Mouse (Mus musculus) heart, adult 9 months (tissue): Measurements from ENCODE around the gene Bckdha.

ENCODE experiments used
- DNase-seq, 2 experiments: peaks; one replicate each; pipeline ENCODE4 v3.0.0; 2022; ENCODE audit warnings: low spot score in 2 of 2

Gene Bckdha

DNA sequence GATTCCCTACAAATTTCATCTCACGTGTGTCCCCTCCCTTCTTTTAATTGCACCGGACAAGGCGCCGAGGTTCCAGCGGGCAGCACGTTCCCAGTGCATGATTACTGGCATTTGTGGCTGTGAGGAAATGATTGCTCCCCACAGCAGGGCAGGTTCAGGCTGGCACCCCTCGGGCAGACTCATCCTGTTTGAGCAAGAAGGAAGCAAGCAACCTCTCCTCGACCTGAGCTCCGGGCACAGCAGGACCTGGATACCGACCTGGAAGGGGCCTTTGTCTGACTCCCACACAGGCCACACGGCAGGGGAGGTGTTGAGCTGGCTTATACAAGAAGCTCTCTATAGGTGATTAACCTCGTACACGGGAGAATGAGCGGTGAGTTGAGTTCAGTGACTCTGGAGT, 13.7 kb downstream of the Bckdha start:
- DNase-seq = no peak

DNA sequence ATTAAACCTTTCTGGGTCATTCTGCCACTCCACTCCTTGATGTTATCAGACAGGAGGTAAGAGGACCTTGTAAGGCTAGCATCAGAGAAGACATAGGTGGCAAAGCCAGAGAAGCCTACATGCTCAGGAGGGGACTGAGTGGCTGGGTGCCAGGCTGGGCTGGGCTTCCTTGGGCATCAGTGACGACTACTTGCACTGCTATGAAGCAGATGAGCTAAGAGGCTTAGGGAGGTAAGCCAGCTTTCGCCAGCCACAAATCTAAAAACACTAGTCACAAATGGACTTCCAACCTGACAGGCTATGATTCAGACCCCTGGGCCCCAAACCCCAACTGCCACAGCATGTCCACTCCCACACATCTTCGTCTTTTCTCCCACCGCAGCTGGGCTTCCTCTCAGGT, 14.2 kb downstream of the Bckdha start:
- no peak for DNase-seq

- no peak for DNase-seq
Measured at GRCm38 (mm10) chr7:25644136-25644535, 14.6 kb downstream of the Bckdha start.

DNA sequence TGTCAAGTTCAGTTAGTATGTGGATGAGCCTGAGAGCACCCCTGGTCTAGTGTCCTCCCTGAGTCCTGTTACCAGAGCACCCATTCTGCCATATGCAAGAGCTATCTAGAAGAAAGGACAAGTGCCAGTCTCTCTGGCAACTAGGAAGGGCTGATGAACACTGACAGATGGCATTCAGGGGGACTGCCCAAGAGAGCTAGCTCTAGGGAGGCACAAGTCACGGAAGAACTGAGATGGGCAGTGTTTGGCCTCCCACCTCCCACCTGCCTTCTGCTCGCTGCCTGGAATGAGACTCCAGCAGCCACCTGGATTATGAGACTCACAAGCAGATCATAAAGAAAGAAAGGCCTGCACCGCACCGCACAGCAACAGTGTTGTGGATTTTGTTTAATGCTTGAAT, 19.0 kb downstream of the Bckdha start:
- DNase-seq = no peak

GRCm38 (mm10) chr7:25637099-25637498, 21.7 kb downstream of the Bckdha start:
- no peak for DNase-seq

DNA sequence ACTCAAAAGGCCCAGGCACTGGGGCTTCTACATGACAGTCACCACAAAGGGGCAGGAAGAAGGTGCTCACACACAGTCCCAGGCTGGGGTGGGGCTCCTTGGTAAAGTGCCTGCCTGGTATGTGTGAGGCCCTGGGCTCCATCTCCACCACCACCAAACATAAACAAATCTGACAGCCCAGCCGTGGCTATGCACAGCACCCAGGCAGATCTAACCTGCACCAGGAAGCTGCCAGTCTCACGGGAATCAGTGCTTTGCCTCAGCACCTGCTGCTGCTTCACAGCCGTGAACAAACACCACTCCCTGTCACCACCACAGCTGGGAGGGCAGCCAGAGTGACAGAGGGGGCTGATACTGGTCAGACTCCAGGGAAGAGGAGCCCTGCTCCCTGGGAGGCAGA, 22.4 kb downstream of the Bckdha start:
- DNase-seq = peak in 1 of 2 experiments; percentile 41

DNA sequence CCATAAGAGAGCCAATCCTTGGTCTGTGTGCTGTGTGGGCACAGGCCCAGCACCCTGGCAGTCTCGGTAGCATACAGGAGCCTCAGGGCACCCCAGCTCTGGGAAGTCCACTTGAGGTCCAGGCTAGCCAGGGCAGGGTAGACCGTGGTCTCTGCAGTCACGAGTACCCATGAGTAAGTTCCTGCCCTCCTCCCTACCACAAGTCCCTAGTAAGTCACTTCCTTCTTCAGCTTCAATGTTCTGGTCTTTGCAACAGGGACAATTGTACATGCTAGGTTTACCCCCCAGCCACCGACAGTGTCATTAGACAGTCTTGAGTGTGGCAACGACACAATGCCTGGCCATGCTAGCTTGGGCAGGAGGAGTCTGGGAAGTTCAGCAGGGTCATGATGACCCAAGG, 26.1 kb downstream of the Bckdha start:
- no peak for DNase-seq

GRCm38 (mm10) chr7:25628323-25628620, 30.5 kb downstream of the Bckdha start:
- DNase-seq = peak in 1 of 2 experiments; percentile 41

DNA sequence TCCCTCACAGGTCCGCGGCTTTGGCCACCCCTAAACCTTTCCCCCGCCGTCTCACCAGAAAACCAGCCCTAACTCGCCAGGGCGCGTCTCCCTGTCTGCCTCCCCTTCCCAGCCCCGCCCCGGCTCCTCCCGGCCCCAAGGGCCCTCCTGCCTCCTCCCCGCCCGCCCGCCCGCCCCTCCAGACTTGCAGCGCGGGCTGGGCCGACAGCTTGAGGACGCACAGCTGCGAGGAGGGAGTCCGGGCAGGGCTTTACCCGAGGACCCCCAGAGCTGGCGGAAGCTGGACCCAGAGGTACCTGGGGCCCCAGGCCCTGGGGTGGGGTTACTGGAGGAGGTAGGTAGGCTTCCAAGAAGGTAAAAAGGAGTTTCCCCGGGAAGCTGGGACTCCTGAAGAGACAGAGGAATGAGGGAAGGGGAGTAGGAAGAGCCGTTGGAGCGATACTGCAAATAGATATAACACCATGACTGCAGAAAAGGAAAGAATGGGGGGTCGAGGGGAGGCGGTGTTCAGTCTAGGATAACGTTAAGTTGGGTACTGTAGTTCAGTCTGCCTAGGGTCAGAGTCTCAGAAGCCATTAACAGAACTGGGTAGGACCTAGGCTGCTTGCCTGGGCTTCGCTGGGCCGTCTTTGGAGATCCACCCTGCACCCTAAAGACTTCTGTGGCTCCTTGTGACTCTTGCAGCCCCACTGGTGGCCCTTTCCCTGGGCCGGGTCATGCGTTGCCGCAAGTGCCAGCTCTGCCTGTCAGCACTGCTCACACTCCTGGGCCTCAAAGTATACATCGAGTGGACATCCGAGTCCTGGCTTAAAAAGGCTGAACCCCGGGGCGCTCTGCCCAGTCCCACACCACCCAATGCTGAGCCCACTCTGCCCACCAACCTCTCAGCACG, 31.1 kb downstream of the Bckdha start:
- DNase-seq = peak; percentile 74

- peak; percentile 83 to 88 for DNase-seq
Measured at GRCm38 (mm10) chr7:25626509-25627430, 32.0 kb downstream of the Bckdha start, which contains the start of gene B3gnt8. B3gnt8 (plus strand) TSS chr7:25626654.

- no peak for DNase-seq
Measured at GRCm38 (mm10) chr7:25625594-25626250, 33.1 kb downstream of the Bckdha start.

- peak; percentile 64 to 66 for DNase-seq
Measured at GRCm38 (mm10) chr7:25624851-25625250, 33.9 kb downstream of the Bckdha start.

DNA sequence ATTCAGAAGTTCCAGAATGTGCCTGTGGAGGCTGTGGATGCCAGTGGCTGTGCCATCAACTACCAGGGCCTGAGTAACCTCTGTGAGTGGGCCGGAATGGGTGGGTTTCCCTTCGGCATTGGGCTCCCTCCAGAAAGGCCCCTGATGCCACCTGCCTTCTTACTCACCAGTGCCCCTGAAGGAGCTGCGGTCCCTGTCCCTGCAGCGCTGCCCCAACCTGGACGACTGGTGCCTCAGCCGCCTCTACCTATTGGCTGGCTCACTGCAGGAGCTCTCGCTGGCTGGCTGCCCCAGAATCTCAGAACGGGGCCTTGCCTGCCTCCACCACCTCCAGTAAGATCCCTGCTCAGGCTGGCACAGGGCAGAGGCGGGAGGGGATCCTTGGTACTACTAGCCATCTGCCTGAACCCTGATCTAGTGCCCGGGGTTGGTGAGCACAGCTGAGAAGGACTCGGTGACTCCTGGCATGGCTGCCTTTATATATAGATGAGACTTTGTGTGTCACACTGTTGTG, 34.9 kb downstream of the Bckdha start:
- no peak for DNase-seq

DNA sequence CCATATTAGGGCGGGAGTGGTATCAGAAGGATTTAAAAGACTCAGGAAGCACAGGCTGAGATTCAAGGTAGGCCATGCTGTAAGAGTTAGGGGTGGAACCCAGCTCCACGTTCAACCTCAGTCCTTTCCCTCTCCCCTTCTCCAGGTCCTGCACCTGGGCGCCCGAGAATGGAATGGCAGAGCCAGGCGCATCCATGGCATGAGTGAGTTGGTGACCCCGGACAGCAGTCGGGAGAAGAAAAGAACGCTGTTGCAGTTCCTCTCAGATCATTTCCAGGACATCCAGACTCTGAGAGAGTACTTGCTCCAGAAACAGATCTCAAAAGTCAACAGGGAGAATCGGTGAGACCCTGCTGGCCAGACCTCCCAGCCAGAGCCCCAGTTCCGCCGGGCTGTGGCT, 38.0 kb downstream of the Bckdha start:
- no peak for DNase-seq

DNA sequence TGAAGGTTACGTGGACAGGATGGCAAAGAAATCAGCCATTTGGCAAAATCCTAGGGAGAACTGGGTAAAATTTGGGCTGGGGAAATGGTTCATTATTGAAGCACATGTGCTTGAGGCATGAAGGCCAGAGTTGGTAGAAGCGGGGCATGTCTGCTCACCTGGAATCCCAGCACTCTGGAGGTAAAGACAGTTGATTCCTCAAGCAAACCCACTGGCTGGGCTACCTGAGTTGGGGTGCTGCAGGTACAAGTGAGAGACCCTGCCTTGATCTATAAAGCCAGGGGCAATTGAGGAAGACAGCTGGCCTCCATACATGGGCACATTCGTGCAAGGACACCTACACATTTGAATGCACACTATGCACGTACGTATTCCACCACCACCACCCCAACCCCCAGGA, 38.7 kb downstream of the Bckdha start:
- DNase-seq = no peak

DNA sequence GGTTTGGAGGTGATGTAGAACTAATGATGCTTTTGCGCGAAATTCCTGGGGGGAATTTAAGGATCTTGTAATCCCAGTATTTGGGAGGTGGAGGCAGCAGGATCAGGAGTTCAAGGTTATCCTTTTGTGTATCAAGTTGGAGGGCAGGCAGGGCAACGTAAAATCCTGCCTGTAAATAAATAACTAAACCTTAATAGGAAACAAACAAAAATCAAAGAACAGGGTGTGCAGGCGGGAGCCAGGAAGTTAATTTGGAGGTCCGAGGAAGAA, 39.1 kb downstream of the Bckdha start:
- no peak for DNase-seq

DNA sequence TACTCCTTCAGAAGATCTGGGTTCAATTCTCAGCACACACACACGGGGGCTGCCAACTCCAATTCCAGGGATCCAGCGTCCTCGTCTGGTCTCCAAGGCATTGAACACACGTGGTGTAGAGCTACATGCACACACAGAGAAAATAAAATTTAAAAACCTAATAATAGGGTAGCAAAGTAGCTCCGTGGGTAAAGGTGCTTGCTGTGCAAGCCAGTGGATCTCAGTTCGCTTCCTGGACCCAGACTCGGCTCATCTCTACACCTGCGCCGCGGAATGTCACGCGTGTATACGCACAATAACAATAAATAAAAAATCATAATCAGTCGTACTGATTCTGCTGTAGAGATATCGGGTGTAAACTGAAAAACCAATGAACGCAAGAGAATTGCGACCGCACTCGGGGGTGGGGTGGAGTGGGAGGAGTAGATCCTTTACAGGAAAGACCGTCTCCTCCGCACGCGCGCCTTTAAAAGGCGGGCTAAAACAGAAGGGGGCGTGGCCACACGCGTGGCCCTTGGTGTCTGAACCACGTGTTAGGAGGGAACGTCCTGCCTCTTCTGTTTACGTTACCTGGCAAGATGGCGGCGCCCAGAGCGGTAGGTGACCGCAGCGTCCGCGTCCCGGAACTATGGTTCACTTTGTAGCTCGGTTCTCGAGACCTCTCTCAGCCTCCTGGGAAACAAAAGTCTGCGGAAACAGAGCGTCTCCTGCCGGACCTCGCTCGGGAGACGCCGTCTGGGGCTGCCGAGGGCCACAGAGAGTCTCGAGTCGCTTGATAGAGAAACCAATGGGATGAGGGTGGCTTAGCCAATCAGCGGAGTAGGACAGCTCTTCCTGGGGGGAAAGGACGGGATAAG, 39.7 kb downstream of the Bckdha start, which contains the start of gene Dmac2:
Gene Dmac2, plus strand, starts transcription at position 550 of the 857 bp plus-strand sequence.
- peak; percentile 93 to 95 for DNase-seq

- no peak for DNase-seq
Measured at GRCm38 (mm10) chr7:25617376-25618160, 41.2 kb downstream of the Bckdha start.

DNA sequence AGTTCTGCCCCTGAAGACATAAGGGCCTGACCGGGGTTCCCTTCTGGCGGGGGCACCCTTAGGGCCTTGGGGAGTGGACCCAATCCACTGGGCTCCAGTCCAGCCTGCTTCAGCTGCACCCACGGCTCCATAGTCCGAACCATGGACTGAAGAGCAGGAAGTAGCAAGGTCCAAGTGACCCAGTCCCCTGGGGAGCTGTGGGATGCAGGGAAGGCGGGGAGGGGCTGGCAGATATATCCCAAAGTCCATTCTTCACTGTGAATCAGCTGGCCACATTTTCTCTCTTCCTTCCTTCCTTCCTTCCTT, 43.1 kb downstream of the Bckdha start, which contains the start of gene Erich4:
Gene Erich4, minus strand, starts transcription at position 187 of the 306 bp plus-strand sequence.
- no peak for DNase-seq
